In the genomic region with DNA sequence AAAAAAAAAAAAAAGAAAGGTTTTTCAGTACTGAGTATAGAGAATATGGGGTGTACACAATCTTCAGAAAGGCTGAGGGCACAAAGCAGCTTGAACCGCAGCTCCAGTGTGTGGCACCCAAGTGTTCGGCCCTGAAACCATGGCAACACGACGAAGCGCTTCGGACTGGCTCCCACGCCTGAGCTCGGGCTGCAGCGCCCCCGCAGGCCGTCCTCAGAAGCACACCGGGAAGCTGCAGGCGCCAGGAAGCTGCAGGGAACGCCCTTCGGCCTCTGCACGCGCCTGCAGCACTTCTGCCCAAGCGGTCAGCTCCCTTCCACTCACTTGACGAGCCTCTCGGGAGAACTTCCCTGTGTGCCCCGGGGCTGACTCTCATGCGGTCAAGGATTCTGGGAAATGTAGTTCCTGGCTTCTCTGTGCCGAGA, we compare ENCODE assay signal across 8 mouse cellular contexts. TPM values are rescaled to one million over a fixed set of nuclear protein-coding genes. Genes with fewer than 3 reads are reported as not detected.
DNase-seq lines count a peak whose midpoint lies in the region; ATAC-seq lines count a peak whose summit lies in the region.

No protein-coding gene starts in this region.

- peak; percentile 97 for ATAC-seq in heart, embryonic 16.5 days (replicated peaks; ENCODE audit: extremely low read depth, insufficient read depth, low FRiP score)
- peak; percentile 83 for ATAC-seq in liver, embryonic 15.5 days (ENCODE audit: insufficient read depth)
- ATAC-seq in neural tube, embryonic 12.5 days (ENCODE audit: low FRiP score, low read depth), result peak; percentile 92

- H3K9ac ChIP-seq in heart, embryonic 16.5 days (ENCODE audit: low read length), result no peak overlapping the region
- peak overlapping the region; percentile 35; the same call in 1 of the 2 replicates for H3K9ac ChIP-seq in liver, embryonic 15.5 days
- no peak overlapping the region for H3K9ac ChIP-seq in neural tube, embryonic 12.5 days

- no peaks in the 10 kb centered on the region for H3K9me3 ChIP-seq in forebrain, embryonic 10.5 days
- H3K9me3 ChIP-seq in heart, embryonic 16.5 days (replicated peaks; ENCODE audit: control insufficient read depth, low read length), result no peaks in the 10 kb centered on the region
- no peaks in the 10 kb centered on the region for H3K9me3 ChIP-seq in liver, embryonic 15.5 days (replicated peaks)
- H3K9me3 ChIP-seq in neural tube, embryonic 12.5 days, result no peaks in the 10 kb centered on the region

- peak overlapping the region; percentile 88 for H3K27ac ChIP-seq in forebrain, embryonic 10.5 days
- H3K27ac ChIP-seq in heart, embryonic 16.5 days (ENCODE audit: low read length), result peak overlapping the region; percentile 67; the same call in 1 of the 2 replicates
- no peak overlapping the region for H3K27ac ChIP-seq in liver, embryonic 15.5 days (replicated peaks)
- no peak overlapping the region for H3K27ac ChIP-seq in neural tube, embryonic 12.5 days

- no peaks in the 10 kb centered on the region for H3K27me3 ChIP-seq in forebrain, embryonic 10.5 days (ENCODE audit: poor library complexity, severe bottlenecking)
- H3K27me3 ChIP-seq in heart, embryonic 16.5 days (ENCODE audit: control insufficient read depth, insufficient read depth, low read length), result no peaks in the 10 kb centered on the region
- H3K27me3 ChIP-seq in liver, embryonic 15.5 days, result no peaks in the 10 kb centered on the region
- no peaks in the 10 kb centered on the region for H3K27me3 ChIP-seq in neural tube, embryonic 12.5 days (replicated peaks)

- H3K4me3 ChIP-seq in forebrain, embryonic 10.5 days, result peak overlapping the region; percentile 41
- H3K4me3 ChIP-seq in heart, embryonic 16.5 days (ENCODE audit: low read length), result peak overlapping the region; percentile 46
- H3K4me3 ChIP-seq in liver, embryonic 15.5 days (replicated peaks), result peak overlapping the region; percentile 48
- H3K4me3 ChIP-seq in neural tube, embryonic 12.5 days, result 0 out of 2 replicates have a peak overlapping the region, but pooled peaks have one; percentile 11

- DNase-seq in CD8-positive naive resting alpha-beta T cell, adult 2 months (ENCODE audit: low read depth in 2 of 2, low spot score in 2 of 2), result peak; percentile 77 to 83
- DNase-seq in c-Kit-positive CD71-negative TER-119-negative erythroid progenitor cells, embryonic 14.5 days (ENCODE audit: low read depth), result peak; percentile 93
- peak; percentile 96 for DNase-seq in forebrain, embryonic 10.5 days (ENCODE audit: extremely low spot score, low spot score)
- DNase-seq in kidney, postnatal 36 days, result peak; percentile 99
- peak; percentile 94 for DNase-seq in telencephalon, adult 2 months (ENCODE audit: low read depth, low spot score)

- H3K36me3 ChIP-seq in forebrain, embryonic 10.5 days (replicated peaks), result no peaks in the 10 kb centered on the region
- H3K36me3 ChIP-seq in heart, embryonic 16.5 days (ENCODE audit: control insufficient read depth, insufficient read depth), result no peaks in the 10 kb centered on the region
- H3K36me3 ChIP-seq in liver, embryonic 15.5 days (replicated peaks), result no peaks in the 10 kb centered on the region
- no peaks in the 10 kb centered on the region for H3K36me3 ChIP-seq in neural tube, embryonic 12.5 days

- 0% methylated on average over 23 of the region's 23 CpGs for WGBS in forebrain, embryonic 10.5 days
- under 1% methylated on average over 23 of the region's 23 CpGs for WGBS in heart, embryonic 16.5 days
- WGBS in liver, embryonic 15.5 days (ENCODE audit: insufficient replicate concordance), result under 1% methylated on average over 23 of the region's 23 CpGs
- under 1% methylated on average over 23 of the region's 23 CpGs for WGBS in neural tube, embryonic 12.5 days

- H3K4me1 ChIP-seq in forebrain, embryonic 10.5 days, result peaks cover 48% of the 10 kb centered on the region
- peaks cover 9% of the 10 kb centered on the region; the same call in 1 of the 2 replicates for H3K4me1 ChIP-seq in heart, embryonic 16.5 days (ENCODE audit: control insufficient read depth, insufficient read depth, low read length)
- H3K4me1 ChIP-seq in liver, embryonic 15.5 days (replicated peaks), result peaks cover 40% of the 10 kb centered on the region
- H3K4me1 ChIP-seq in neural tube, embryonic 12.5 days, result peaks cover 20% of the 10 kb centered on the region

- H3K4me2 ChIP-seq in heart, embryonic 16.5 days (ENCODE audit: low read depth, low read length), result peak overlapping the region; percentile 77
- peak overlapping the region; percentile 84 for H3K4me2 ChIP-seq in liver, embryonic 15.5 days
- H3K4me2 ChIP-seq in neural tube, embryonic 12.5 days (replicated peaks), result peak overlapping the region; percentile 52

RNA-seq across cellular contexts. Expression of gene Cln6, which starts 9.9 kb away (rescaled TPM):
- 14.9 and 16.5 TPM in 2 replicates for polyA plus RNA-seq in forebrain, embryonic 10.5 days (2016; fragmentation: Nextera tagmentation; extraction: Ambion mirVana)
- polyA plus RNA-seq in heart, embryonic 16.5 days (2015; fragmentation: Nextera tagmentation; extraction: Ambion mirVana), result 15.9 and 16.3 TPM in 2 replicates
- 14.3 and 15.4 TPM in 2 replicates for polyA plus RNA-seq in liver, embryonic 15.5 days (2015; fragmentation: Nextera tagmentation; extraction: Ambion mirVana)
- polyA plus RNA-seq in neural tube, embryonic 12.5 days (2016; fragmentation: Nextera tagmentation; extraction: Ambion mirVana), result 7.8 and 9.7 TPM in 2 replicates

RNA-seq across cellular contexts. Expression of gene Fem1b, which starts 16.9 kb away (rescaled TPM):
- 33.8 and 35.2 TPM in 2 replicates for polyA plus RNA-seq in forebrain, embryonic 10.5 days (2016; fragmentation: Nextera tagmentation; extraction: Ambion mirVana)
- polyA plus RNA-seq in heart, embryonic 16.5 days (2015; fragmentation: Nextera tagmentation; extraction: Ambion mirVana), result 12.1 and 13.4 TPM in 2 replicates
- polyA plus RNA-seq in liver, embryonic 15.5 days (2015; fragmentation: Nextera tagmentation; extraction: Ambion mirVana), result 8.4 and 9.9 TPM in 2 replicates
- polyA plus RNA-seq in neural tube, embryonic 12.5 days (2016; fragmentation: Nextera tagmentation; extraction: Ambion mirVana), result 49.9 and 52.8 TPM in 2 replicates

RNA-seq across cellular contexts. Expression of gene Calml4, which starts 29.2 kb away (rescaled TPM):
- 0.21 and 0.48 TPM in 2 replicates for polyA plus RNA-seq in forebrain, embryonic 10.5 days (2016; fragmentation: Nextera tagmentation; extraction: Ambion mirVana)
- 3.4 and 4.2 TPM in 2 replicates for polyA plus RNA-seq in heart, embryonic 16.5 days (2015; fragmentation: Nextera tagmentation; extraction: Ambion mirVana)
- 2.1 TPM in 2 replicates for polyA plus RNA-seq in liver, embryonic 15.5 days (2015; fragmentation: Nextera tagmentation; extraction: Ambion mirVana)
- 2.0 and 3.5 TPM in 2 replicates for polyA plus RNA-seq in neural tube, embryonic 12.5 days (2016; fragmentation: Nextera tagmentation; extraction: Ambion mirVana)

Comparison
In these comparisons a context has a peak if more than half of its experiments do, and no peak if none do; other contexts are left out.
1. H3K27ac ChIP-seq: peak in forebrain, embryonic 10.5 days (single experiment) and heart, embryonic 16.5 days (single experiment); none in liver, embryonic 15.5 days (single experiment) and neural tube, embryonic 12.5 days (single experiment).
2. Peak in every context shown above with its lines, with median percentiles within 50 percentile points of each other: DNase-seq, H3K4me3 ChIP-seq, ATAC-seq and H3K4me2 ChIP-seq.